Mouse (Mus musculus) embryonic fibroblast, embryonic 13.5 days (primary cell): ENCODE measurements around the gene Sowaha. TPM values are rescaled to one million over a fixed set of nuclear protein-coding genes. Genes with fewer than 3 reads are reported as not detected.
"Not testable (repeated sequence)": the region's sequence is repeated elsewhere in the genome, so short reads cannot be mapped to it uniquely, and the experiment has no call there.

Source experiments
- H3K27ac ChIP-seq: 2 replicates; pipeline ENCODE4 v1.5.1; 2012; ENCODE audit warnings: low read length, control low read depth, inconsistent platforms; ENCODE audit not compliant: insufficient read depth
- H3K4me1 ChIP-seq: 2 replicates; pipeline ENCODE4 v1.6.1; 2011; ENCODE audit warnings: low read length; ENCODE audit not compliant: control insufficient read depth, insufficient read depth
- H3K4me3 ChIP-seq: 2 replicates; pipeline ENCODE4 v1.5.1; 2011; ENCODE audit warnings: mild to moderate bottlenecking, control low read depth, low read length; ENCODE audit not compliant: insufficient read depth
- CTCF ChIP-seq: IDR thresholded peaks from 2 replicates; pipeline ENCODE4 v1.5.1; 2011; ENCODE audit warnings: mild to moderate bottlenecking, control low read depth, low read length, moderate library complexity, borderline replicate concordance; ENCODE audit not compliant: insufficient read depth
- POLR2A ChIP-seq: IDR thresholded peaks from 2 replicates; pipeline ENCODE4 v1.6.1; 2011; ENCODE audit warnings: low read depth, mild to moderate bottlenecking, control low read depth, low read length, moderate library complexity
- polyA plus RNA-seq: library from polyadenylated mRNA; stranded (reverse); fragments of >200 nt; gene quantifications from 2 replicates; pipeline ENCODE4 v1.2.4, GENCODE M21; 2011; ENCODE audit warnings: low read depth; ENCODE audit not compliant: missing spikeins, insufficient read length

The Sowaha gene
- polyA plus RNA-seq, 1 experiment = not detected

GRCm38 (mm10) chr11:53430670-53431346 lies 49.3 kb downstream of the Sowaha start, which contains the start of the genes Uqcrq and Gdf9:
Uqcrq (minus strand) TSS chr11:53430831.
Gdf9 (plus strand) TSS chr11:53431023.
- Histone ChIP-seq H3K27ac (peak within 1 kb of the TSS; percentile 53), H3K4me1 (peaks cover 4% of the 10 kb centered on the region; the same call in 1 of the 2 replicates), H3K4me3 (peak within 1 kb of the TSS; percentile 78)
- TF ChIP-seq POLR2A (peak; percentile 82), CTCF (no peak)

GRCm38 (mm10) chr11:53430300-53430669 lies 49.8 kb downstream of the Sowaha start:
- Histone ChIP-seq H3K27ac (peak overlapping the region; percentile 53), H3K4me1 (peaks cover 4% of the 10 kb centered on the region; the same call in 1 of the 2 replicates), H3K4me3 (peak overlapping the region; percentile 78)
- TF ChIP-seq CTCF = no peak
- 0 out of 2 replicates have a peak, but pooled peaks have one; percentile 26 for TF ChIP-seq POLR2A

- H3K4me1 ChIP-seq = peaks cover 4% of the 10 kb centered on the region; the same call in 1 of the 2 replicates
- TF ChIP-seq POLR2A (no peak), CTCF (no peak)
- H3K4me3 ChIP-seq = peak overlapping the region; percentile 78
- H3K27ac ChIP-seq = no peak overlapping the region
Measured at GRCm38 (mm10) chr11:53429182-53429581, 50.9 kb downstream of the Sowaha start.

GRCm38 (mm10) chr11:53428716-53429057 lies 51.4 kb downstream of the Sowaha start:
- TF ChIP-seq CTCF (no peak), POLR2A (0 out of 2 replicates have a peak, but pooled peaks have one; percentile 7)
- peaks cover 4% of the 10 kb centered on the region; the same call in 1 of the 2 replicates for H3K4me1 ChIP-seq
- H3K27ac ChIP-seq = no peak overlapping the region
- no peak overlapping the region for H3K4me3 ChIP-seq

- TF ChIP-seq CTCF (no peak), POLR2A (0 out of 2 replicates have a peak, but pooled peaks have one; percentile 3)
- Histone ChIP-seq H3K4me3 (no peak overlapping the region), H3K27ac (no peak overlapping the region), H3K4me1 (peaks cover 4% of the 10 kb centered on the region; the same call in 1 of the 2 replicates)
Measured at GRCm38 (mm10) chr11:53427993-53428715, 51.9 kb downstream of the Sowaha start.

GRCm38 (mm10) chr11:53426914-53427313 lies 53.2 kb downstream of the Sowaha start:
- H3K4me1 ChIP-seq, H3K27ac ChIP-seq, H3K4me3 ChIP-seq: not testable (repeated sequence)

Other genes with a start within 250 kb of the Sowaha start
- 229 and 302 TPM in 2 replicates for gene Hspa4, start 179.8 kb downstream of the Sowaha start, polyA plus RNA-seq
- gene Zcchc10, start 155.6 kb downstream of the Sowaha start, polyA plus RNA-seq = 17.8 and 22.8 TPM in 2 replicates
- gene Aff4, start 129.4 kb downstream of the Sowaha start, polyA plus RNA-seq = 317 and 343 TPM in 2 replicates
- not detected in 2 replicates for gene Leap2, start 57.1 kb downstream of the Sowaha start, polyA plus RNA-seq
- 361 and 399 TPM in 2 replicates for gene Uqcrq, start 49.4 kb downstream of the Sowaha start, polyA plus RNA-seq
- 0.68 and 1.2 TPM in 2 replicates for gene Gdf9, start 49.3 kb downstream of the Sowaha start, polyA plus RNA-seq
- 0.22 TPM in 1 of 2 replicates, not detected in the other for gene Gm10447, start 23.2 kb downstream of the Sowaha start, polyA plus RNA-seq
- 2.4 and 3.0 TPM in 2 replicates for gene Shroom1, start 23.1 kb downstream of the Sowaha start, polyA plus RNA-seq
- not detected in 2 replicates for gene Gm9837, start 9.8 kb downstream of the Sowaha start, polyA plus RNA-seq
- gene Gm9945, start 108 bp downstream of the Sowaha start, polyA plus RNA-seq = not detected in 2 replicates
- gene Sept8, start 39.0 kb upstream of the Sowaha start, polyA plus RNA-seq = 88.6 and 91.6 TPM in 2 replicates
- 27.3 and 35.3 TPM in 2 replicates for gene Kif3a, start 87.1 kb upstream of the Sowaha start, polyA plus RNA-seq
- gene Il4, start 138.4 kb upstream of the Sowaha start, polyA plus RNA-seq = not detected in 2 replicates
- not detected in 2 replicates for gene Il13, start 154.4 kb upstream of the Sowaha start, polyA plus RNA-seq
- gene Rad50, start 227.0 kb upstream of the Sowaha start, polyA plus RNA-seq = 25.8 and 31.7 TPM in 2 replicates
- not detected in 2 replicates for gene Il5, start 240.5 kb upstream of the Sowaha start, polyA plus RNA-seq